ENCODE assay signal across 9 mouse cellular contexts in the genomic region with DNA sequence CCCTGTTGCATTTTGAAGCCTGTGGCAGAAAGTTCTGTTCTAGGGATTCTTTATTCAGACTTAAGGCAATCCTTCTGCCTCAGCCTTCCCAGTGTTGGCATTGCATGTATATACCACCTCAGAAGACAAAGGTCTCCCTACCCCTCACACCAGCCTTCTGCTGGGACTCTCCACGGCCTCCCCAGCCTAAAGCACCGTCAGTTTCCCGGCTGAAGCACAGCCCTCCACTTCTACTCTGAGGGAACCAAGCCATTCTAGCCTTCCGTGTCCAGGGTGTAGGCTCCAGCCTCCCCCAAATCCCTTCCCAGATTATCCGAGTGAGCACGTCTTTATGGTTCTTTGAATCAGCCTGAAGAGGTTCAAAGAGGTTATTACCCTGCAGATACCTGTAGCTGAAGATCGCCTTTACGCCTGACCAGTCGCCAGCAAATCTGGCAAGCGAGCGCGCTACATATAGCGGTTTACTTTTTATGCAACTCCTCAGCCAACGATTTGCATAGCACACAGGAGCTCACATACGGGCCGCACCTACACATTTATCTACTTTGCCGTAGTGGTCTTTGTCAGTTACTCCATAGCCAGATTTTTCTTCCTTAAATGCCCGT. TPM values are rescaled to one million over a fixed set of nuclear protein-coding genes. Genes with fewer than 3 reads are reported as not detected.
DNase-seq lines count a peak whose midpoint lies in the region; ATAC-seq and TF ChIP-seq lines count a peak whose summit lies in the region.
"Had no signal": no experiment of that assay in that cellular context is flagged by ENCODE, and none has a peak within 500 bp of the region (broad histone marks: within the 10 kb centered on the region; RNA-seq: fewer than 3 reads in every experiment).

No protein-coding gene starts in this region.

- no peak for TF ChIP-seq POLR2A in limb, embryonic 14.5 days (IDR thresholded peaks at IDR 0.05; ENCODE audit: borderline replicate concordance, extremely low read depth, insufficient read depth, insufficient read length)

- peak overlapping the region; percentile 72 for H3K4me2 ChIP-seq in heart, embryonic 12.5 days
- peak overlapping the region; percentile 42 for H3K4me2 ChIP-seq in embryonic facial prominence, embryonic 15.5 days (replicated peaks)
- peak overlapping the region; percentile 41 for H3K4me2 ChIP-seq in limb, embryonic 14.5 days (replicated peaks; ENCODE audit: low read depth, low read length, severe bottlenecking)

- H3K4me3 ChIP-seq in heart, embryonic 12.5 days, result peak overlapping the region; percentile 56
- H3K4me3 ChIP-seq in embryonic facial prominence, embryonic 15.5 days (replicated peaks), result peak overlapping the region; percentile 33
- peak overlapping the region; percentile 28 for H3K4me3 ChIP-seq in limb, embryonic 14.5 days (replicated peaks; ENCODE audit: low read length)

- H3K27me3 ChIP-seq in heart, embryonic 12.5 days (replicated peaks), result no peaks in the 10 kb centered on the region
- peaks cover 5% of the 10 kb centered on the region; the same call in 1 of the 2 replicates for H3K27me3 ChIP-seq in embryonic facial prominence, embryonic 15.5 days
- no peaks in the 10 kb centered on the region for H3K27me3 ChIP-seq in limb, embryonic 14.5 days (ENCODE audit: control insufficient read depth, insufficient read depth, low read length)

- no peak for DNase-seq in heart, adult 8-10 months (ENCODE audit: low spot score)
- peak; percentile 20 for DNase-seq in Muller cell, postnatal 12 days (ENCODE audit: inconsistent ontology term)
- DNase-seq in limb, embryonic 14.5 days (ENCODE audit: low spot score), result peak; percentile 6
- DNase-seq in right cerebral cortex, adult 2 months (ENCODE audit: low spot score in 2 of 2), result peak; percentile 50 to 53
- no peak for DNase-seq in spleen, adult 18-20 months
- DNase-seq in gastrocnemius, postnatal 10 days, result no peak

- no peaks in the 10 kb centered on the region for H3K36me3 ChIP-seq in heart, embryonic 12.5 days
- H3K36me3 ChIP-seq in embryonic facial prominence, embryonic 15.5 days, result no peaks in the 10 kb centered on the region
- H3K36me3 ChIP-seq in limb, embryonic 14.5 days (ENCODE audit: control insufficient read depth, insufficient read depth, low read length), result no peaks in the 10 kb centered on the region

- no peak overlapping the region for H3K27ac ChIP-seq in heart, embryonic 12.5 days (ENCODE audit: poor library complexity, severe bottlenecking)
- no peak overlapping the region for H3K27ac ChIP-seq in embryonic facial prominence, embryonic 15.5 days (replicated peaks)
- H3K27ac ChIP-seq in limb, embryonic 14.5 days (replicated peaks; ENCODE audit: low read depth, low read length), result no peak overlapping the region

- H3K9me3 ChIP-seq in heart, embryonic 12.5 days (replicated peaks), result no peaks in the 10 kb centered on the region
- H3K9me3 ChIP-seq in embryonic facial prominence, embryonic 15.5 days (replicated peaks), result no peaks in the 10 kb centered on the region
- no peaks in the 10 kb centered on the region for H3K9me3 ChIP-seq in limb, embryonic 14.5 days (ENCODE audit: control insufficient read depth, low read length)

- no peak for ATAC-seq in heart, embryonic 12.5 days (ENCODE audit: insufficient number of reproducible peaks, low FRiP score)
- ATAC-seq in embryonic facial prominence, embryonic 15.5 days (ENCODE audit: insufficient number of reproducible peaks, low FRiP score, low TSS enrichment, low read depth), result no peak
- no peak for ATAC-seq in limb, embryonic 14.5 days (ENCODE audit: low FRiP score, low read depth)

- H3K9ac ChIP-seq in heart, embryonic 12.5 days, result peak overlapping the region; percentile 61
- no peak overlapping the region for H3K9ac ChIP-seq in embryonic facial prominence, embryonic 15.5 days
- H3K9ac ChIP-seq in limb, embryonic 14.5 days (ENCODE audit: low read depth, low read length, severe bottlenecking), result peak overlapping the region; percentile 25; the same call in 1 of the 2 replicates

- WGBS in heart, embryonic 12.5 days, result 3% methylated on average over 18 of the region's 18 CpGs
- 7% methylated on average over 18 of the region's 18 CpGs for WGBS in embryonic facial prominence, embryonic 15.5 days
- 5% methylated on average over 18 of the region's 18 CpGs for WGBS in limb, embryonic 14.5 days

- 0 out of 2 replicates have a peak, but pooled peaks cover 3% of the 10 kb centered on the region for H3K4me1 ChIP-seq in heart, embryonic 12.5 days (replicated peaks)
- H3K4me1 ChIP-seq in embryonic facial prominence, embryonic 15.5 days, result no peaks in the 10 kb centered on the region
- no peaks in the 10 kb centered on the region for H3K4me1 ChIP-seq in limb, embryonic 14.5 days (ENCODE audit: control insufficient read depth, insufficient read depth, low read length)

RNA-seq across cellular contexts. Expression of gene Gpx6, which starts 10.1 kb away (rescaled TPM):
- not detected in 2 replicates for polyA plus RNA-seq in heart, embryonic 12.5 days (2016; fragmentation: Nextera tagmentation; extraction: Ambion mirVana)
- total RNA-seq in heart, adult 8-10 months (2022), result not detected
- not detected in 2 replicates for polyA plus RNA-seq in embryonic facial prominence, embryonic 15.5 days (2015; fragmentation: Nextera tagmentation; extraction: Ambion mirVana)
- 0.19 and 0.27 TPM in 2 replicates for polyA plus RNA-seq in limb, embryonic 14.5 days (2012; rRNA removed)
- polyA plus RNA-seq in limb, embryonic 14.5 days (2014; fragmentation: Nextera tagmentation; extraction: Ambion mirVana), result 0.35 and 0.63 TPM in 2 replicates
- not detected for total RNA-seq in gastrocnemius, postnatal 10 days (2021)
- polyA plus RNA-seq: large intestine, adult 2 months had no signal

RNA-seq across cellular contexts. Expression of gene Olfr1367, which starts 24.7 kb away (rescaled TPM):
- polyA plus RNA-seq in heart, embryonic 12.5 days (2016; fragmentation: Nextera tagmentation; extraction: Ambion mirVana), result not detected in 2 replicates
- total RNA-seq in heart, adult 8-10 months (2022), result not detected
- not detected in 2 replicates for polyA plus RNA-seq in embryonic facial prominence, embryonic 15.5 days (2015; fragmentation: Nextera tagmentation; extraction: Ambion mirVana)
- polyA plus RNA-seq in limb, embryonic 14.5 days (2012; rRNA removed), result not detected in 2 replicates
- polyA plus RNA-seq in limb, embryonic 14.5 days (2014; fragmentation: Nextera tagmentation; extraction: Ambion mirVana), result not detected in 2 replicates
- total RNA-seq in gastrocnemius, postnatal 10 days (2021), result not detected
- polyA plus RNA-seq: large intestine, adult 2 months had no signal

RNA-seq across cellular contexts. Expression of gene Gpx5, which starts 29.5 kb away (rescaled TPM):
- not detected in 2 replicates for polyA plus RNA-seq in heart, embryonic 12.5 days (2016; fragmentation: Nextera tagmentation; extraction: Ambion mirVana)
- total RNA-seq in heart, adult 8-10 months (2022), result not detected
- polyA plus RNA-seq in embryonic facial prominence, embryonic 15.5 days (2015; fragmentation: Nextera tagmentation; extraction: Ambion mirVana), result not detected in 2 replicates
- 0.05 and 0.29 TPM in 2 replicates for polyA plus RNA-seq in limb, embryonic 14.5 days (2012; rRNA removed)
- not detected in 2 replicates for polyA plus RNA-seq in limb, embryonic 14.5 days (2014; fragmentation: Nextera tagmentation; extraction: Ambion mirVana)
- total RNA-seq in gastrocnemius, postnatal 10 days (2021), result not detected

RNA-seq across cellular contexts. Expression of gene Zscan12, which starts 40.6 kb away (rescaled TPM):
- 8.8 and 9.9 TPM in 2 replicates for polyA plus RNA-seq in heart, embryonic 12.5 days (2016; fragmentation: Nextera tagmentation; extraction: Ambion mirVana)
- 1 to 10 TPM; 4.5 to 6.0 (median 5.0) TPM for total RNA-seq in heart, adult 8-10 months (2022)
- 10.9 and 11.3 TPM in 2 replicates for polyA plus RNA-seq in embryonic facial prominence, embryonic 15.5 days (2015; fragmentation: Nextera tagmentation; extraction: Ambion mirVana)
- polyA plus RNA-seq in limb, embryonic 14.5 days (2012; rRNA removed), result 7.0 and 9.7 TPM in 2 replicates
- polyA plus RNA-seq in limb, embryonic 14.5 days (2014; fragmentation: Nextera tagmentation; extraction: Ambion mirVana), result 11.2 and 11.4 TPM in 2 replicates
- total RNA-seq in gastrocnemius, postnatal 10 days (2021), result 1 to 10 TPM; 6.2 to 6.3 TPM

Comparison
In these comparisons a context has a peak if more than half of its experiments do, and no peak if none do; other contexts are left out.
1. DNase-seq: peak in Muller cell, postnatal 12 days (single experiment), limb, embryonic 14.5 days (single experiment) and right cerebral cortex, adult 2 months (2 of 2); none in heart, adult 8-10 months (single experiment), spleen, adult 18-20 months (0 of 2) and gastrocnemius, postnatal 10 days (single experiment).
2. Peak in every context shown above with its lines, with median percentiles within 50 percentile points of each other: H3K4me2 ChIP-seq and H3K4me3 ChIP-seq.